Mouse (Mus musculus) lung, adult 2 months (tissue): ENCODE measurements around the gene Dstyk.

ENCODE experiments used
- CTCF ChIP-seq: fragments of 200-500 bp; IDR thresholded peaks from 2 replicates; pipeline ENCODE4 v1.5.1; 2011; ENCODE audit warnings: mild to moderate bottlenecking, low read length, control low read depth; ENCODE audit not compliant: insufficient read depth
- POLR2A ChIP-seq: fragments of 200-500 bp; IDR thresholded peaks from 2 replicates; pipeline ENCODE4 v1.6.1; 2011; ENCODE audit warnings: low read depth, mild to moderate bottlenecking, control low read depth, low read length, borderline replicate concordance; ENCODE audit errors: extremely low read depth

GRCm38 (mm10) chr1:132476928-132477691 lies 59.8 kb downstream of the Dstyk start, which contains the start of gene Rbbp5:
- TF ChIP-seq CTCF: no peak
- TF ChIP-seq POLR2A: peak; percentile 55; the same call in 1 of the 2 replicates
